Mouse (Mus musculus) forebrain, postnatal 0 days (tissue): ENCODE data around the gene Hcls1. TPM values are rescaled to one million over a fixed set of nuclear protein-coding genes. Genes with fewer than 3 reads are reported as not detected.
A peak's percentile ranks its signal among the peaks of the same experiment; 100 is the strongest.

Source experiments
- ATAC-seq: fragments of 200-750 bp; cut with Nextera tagmentation; 2 replicates; pipeline ENCODE4 v1.8.0; 2017; ENCODE audit warnings: mild to moderate bottlenecking, moderate library complexity
- DNase-seq: peaks from one replicate; pipeline ENCODE4 v3.0.0-alpha.2; 2015
- H3K27ac ChIP-seq: fragments of 300-500 bp; sonication (generic); 2 replicates; pipeline ENCODE4 v1.5.1; 2014; ENCODE audit warnings: low read depth, mild to moderate bottlenecking, antibody characterized with exemption, low read length, moderate library complexity, mixed read lengths
- H3K27me3 ChIP-seq: fragments of 300-500 bp; sonication (generic); 2 replicates; pipeline ENCODE4 v1.6.1; 2014; ENCODE audit warnings: mild to moderate bottlenecking, low read length, mixed read lengths; ENCODE audit not compliant: insufficient read depth
- H3K36me3 ChIP-seq: fragments of 300-500 bp; sonication (generic); 2 replicates; pipeline ENCODE4 v1.6.1; 2014; ENCODE audit warnings: mild to moderate bottlenecking, moderate library complexity; ENCODE audit not compliant: insufficient read depth
- H3K4me1 ChIP-seq: fragments of 300-500 bp; sonication (generic); 2 replicates; pipeline ENCODE4 v1.6.1; 2014; ENCODE audit warnings: antibody characterized with exemption; ENCODE audit not compliant: insufficient read depth
- H3K4me2 ChIP-seq: fragments of 300-500 bp; sonication (generic); 2 replicates; pipeline ENCODE4 v1.6.1; 2014; ENCODE audit warnings: low read depth, mild to moderate bottlenecking, moderate library complexity
- H3K4me3 ChIP-seq: fragments of 300-500 bp; sonication (generic); 2 replicates; pipeline ENCODE4 v1.5.1; 2014; ENCODE audit warnings: low read depth, low read length, mixed read lengths
- H3K9ac ChIP-seq: fragments of 300-500 bp; sonication (generic); 2 replicates; pipeline ENCODE4 v1.6.1; 2014; ENCODE audit warnings: mild to moderate bottlenecking
- H3K9me3 ChIP-seq: fragments of 300-500 bp; sonication (generic); 2 replicates; pipeline ENCODE4 v1.6.1; 2016; ENCODE audit warnings: low read length
- CTCF ChIP-seq: sonication (generic); IDR thresholded peaks from 2 replicates; pipeline ENCODE4 v1.5.1; 2016; ENCODE audit warnings: antibody characterized with exemption, control low read depth, low read depth
- WGBS: fragments of 180-500 bp; shearing (Covaris S2); extraction: QIAGEN DNeasy Blood & Tissue Kit; methylation state at CpG from one replicate; pipeline ENCODE4 v1.1.7; 2014; 5-methylcytosine and 5-hydroxymethylcytosine counted together
- polyA plus RNA-seq: library from polyadenylated mRNA; unstranded; fragments of >200 nt; fragmentation: Nextera tagmentation; extraction: Ambion mirVana; gene quantifications from 2 replicates; pipeline ENCODE4 v1.2.1, GENCODE M21; 2015
- total RNA-seq: library from RNA; depleted of rRNA; stranded (reverse); fragments of >200 nt; gene quantifications from 2 replicates; pipeline ENCODE4 v1.2.3, GENCODE M21; 2014

The Hcls1 gene
- total and polyA plus RNA-seq, 2 experiments from 2014 or later: 1.8 to 2.3 TPM

GRCm38 (mm10) chr16:36989999-36990625 lies 55.3 kb downstream of the Hcls1 start, which contains the start of gene Fbxo40:
Gene Fbxo40 (minus strand): TSS chr16:36990467.
- H3K27me3 ChIP-seq: no peaks in the 10 kb centered on the region
- no peaks in the 10 kb centered on the region for H3K36me3 ChIP-seq
- no peak within 1 kb of the TSS for H3K27ac ChIP-seq
- H3K4me2 ChIP-seq: no peak within 1 kb of the TSS
- ATAC-seq (no peak), DNase-seq (no peak)
- 86% methylated on average over 18 of the region's 18 CpGs for WGBS
- H3K4me1 ChIP-seq: no peaks in the 10 kb centered on the region
- TF ChIP-seq CTCF: no peak
- no peak within 1 kb of the TSS for H3K9ac ChIP-seq
- H3K9me3 ChIP-seq: no peaks in the 10 kb centered on the region
- H3K4me3 ChIP-seq: no peak within 1 kb of the TSS

- H3K9me3 ChIP-seq: no peaks in the 10 kb centered on the region
- 83% methylated on average over 6 of the region's 6 CpGs for WGBS
- H3K27ac ChIP-seq: no peak overlapping the region
- H3K9ac ChIP-seq: no peak overlapping the region
- no peaks in the 10 kb centered on the region for H3K4me1 ChIP-seq
- no peak for DNase-seq
- H3K4me2 ChIP-seq: no peak overlapping the region
- TF ChIP-seq CTCF: no peak
- H3K36me3 ChIP-seq: no peaks in the 10 kb centered on the region
- no peak for ATAC-seq
- no peak overlapping the region for H3K4me3 ChIP-seq
- H3K27me3 ChIP-seq: no peaks in the 10 kb centered on the region
Observed at GRCm38 (mm10) chr16:36997650-36998049, 62.9 kb downstream of the Hcls1 start.

GRCm38 (mm10) chr16:36999366-36999972 lies 64.7 kb downstream of the Hcls1 start:
- WGBS: 86% methylated on average over 9 of the region's 9 CpGs
- H3K9ac ChIP-seq: no peak overlapping the region
- H3K4me3 ChIP-seq: no peak overlapping the region
- no peak for TF ChIP-seq CTCF
- no peak overlapping the region for H3K27ac ChIP-seq
- no peaks in the 10 kb centered on the region for H3K27me3 ChIP-seq
- H3K4me1 ChIP-seq: no peaks in the 10 kb centered on the region
- no peaks in the 10 kb centered on the region for H3K36me3 ChIP-seq
- ATAC-seq: no peak
- DNase-seq: no peak
- no peaks in the 10 kb centered on the region for H3K9me3 ChIP-seq
- no peak overlapping the region for H3K4me2 ChIP-seq

GRCm38 (mm10) chr16:37009262-37009661 lies 74.5 kb downstream of the Hcls1 start:
- WGBS: 76% methylated on average over 6 of the region's 6 CpGs
- Histone ChIP-seq H3K36me3 (no peaks in the 10 kb centered on the region), H3K4me1 (peaks cover 6% of the 10 kb centered on the region; the same call in 1 of the 2 replicates), H3K9ac (no peak overlapping the region), H3K4me2 (no peak overlapping the region), H3K27ac (no peak overlapping the region), H3K27me3 (no peaks in the 10 kb centered on the region), H3K4me3 (no peak overlapping the region), H3K9me3 (no peaks in the 10 kb centered on the region)
- DNase-seq: no peak
- TF ChIP-seq CTCF: no peak
- no peak for ATAC-seq

- DNase-seq (peak; percentile 83), ATAC-seq (peak; percentile 56)
- WGBS: 49% methylated on average over 4 of the region's 4 CpGs
- no peak overlapping the region for H3K4me2 ChIP-seq
- H3K27me3 ChIP-seq: no peaks in the 10 kb centered on the region
- H3K27ac ChIP-seq: no peak overlapping the region
- TF ChIP-seq CTCF: peak; percentile 74
- H3K9ac ChIP-seq: no peak overlapping the region
- H3K9me3 ChIP-seq: no peaks in the 10 kb centered on the region
- peaks cover 6% of the 10 kb centered on the region; the same call in 1 of the 2 replicates for H3K4me1 ChIP-seq
- no peak overlapping the region for H3K4me3 ChIP-seq
- H3K36me3 ChIP-seq: no peaks in the 10 kb centered on the region
Observed at GRCm38 (mm10) chr16:37010370-37010769, 75.6 kb downstream of the Hcls1 start.

DNA sequence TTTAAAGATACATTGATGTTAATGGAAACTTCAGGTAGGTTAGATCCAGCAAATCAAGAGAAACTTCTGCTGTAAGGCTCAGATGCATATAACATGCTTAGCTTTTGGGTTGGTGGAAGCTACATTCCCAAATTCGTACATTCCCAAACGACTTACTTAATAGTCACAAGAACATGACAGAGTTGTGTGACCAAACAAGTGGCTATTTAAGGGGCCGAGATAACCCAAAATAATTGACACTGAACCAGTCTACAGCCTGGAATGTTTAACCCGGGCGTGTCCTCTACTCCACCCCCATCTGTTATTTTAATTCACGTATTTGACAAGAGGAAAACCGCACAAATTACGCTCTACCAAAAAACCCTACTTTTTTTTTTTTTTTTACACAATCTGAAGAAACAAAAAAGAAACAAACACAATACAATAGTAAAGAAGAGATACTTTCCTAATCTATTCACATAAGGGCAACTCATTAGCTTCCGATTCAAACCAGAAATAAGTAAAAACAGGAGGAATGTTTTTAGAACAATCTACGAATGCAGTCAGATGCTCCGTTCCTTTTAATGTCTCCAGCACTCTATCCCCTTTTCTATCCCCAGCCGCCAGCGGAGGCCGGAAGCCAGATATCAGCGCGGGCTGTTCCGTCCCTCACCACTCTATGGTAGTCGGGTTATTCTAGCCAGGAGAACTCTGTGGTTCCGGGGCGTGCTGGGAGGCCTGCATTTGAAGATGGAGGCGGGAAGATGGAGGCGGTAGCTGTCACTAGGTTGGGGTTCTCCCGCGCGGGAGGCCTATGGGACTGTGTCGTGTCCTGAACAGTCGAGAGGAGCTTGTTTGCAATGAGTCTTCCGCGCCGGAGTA lies 76.5 kb downstream of the Hcls1 start, which contains the start of gene Polq:
Gene Polq, plus strand, starts transcription at position 726 of the 861 bp plus-strand sequence.
- Histone ChIP-seq H3K36me3 (no peaks in the 10 kb centered on the region), H3K4me2 (peak within 1 kb of the TSS; percentile 97), H3K4me1 (peaks cover 6% of the 10 kb centered on the region; the same call in 1 of the 2 replicates), H3K9ac (peak within 1 kb of the TSS; percentile 47), H3K27me3 (no peaks in the 10 kb centered on the region), H3K4me3 (peak within 1 kb of the TSS; percentile 59), H3K9me3 (no peaks in the 10 kb centered on the region), H3K27ac (no peak within 1 kb of the TSS)
- ATAC-seq (peak; percentile 100), DNase-seq (peak; percentile 96)
- TF ChIP-seq CTCF: peak; percentile 5; the same call in 1 of the 2 replicates
- 4% methylated on average over 30 of the region's 30 CpGs for WGBS

DNA sequence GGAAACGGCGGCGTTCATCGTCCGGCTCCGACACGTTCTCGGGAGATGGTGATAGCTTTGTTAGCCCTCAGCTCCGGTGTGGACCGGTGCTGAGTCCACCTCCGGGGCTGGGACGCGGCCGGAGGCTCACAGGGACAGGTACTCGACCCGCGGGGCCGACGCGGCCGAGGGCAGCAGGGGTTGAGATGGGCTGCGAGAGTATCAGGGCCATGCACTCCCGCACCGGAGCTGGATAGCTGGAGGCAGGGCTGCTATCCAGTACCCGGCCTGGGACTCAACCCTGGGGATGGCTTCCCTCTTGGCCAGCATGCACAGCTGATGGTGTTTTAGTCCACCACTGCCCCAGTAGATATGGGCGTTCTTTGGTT lies 77.1 kb downstream of the Hcls1 start:
- ATAC-seq: peak; percentile 18
- no peak for TF ChIP-seq CTCF
- Histone ChIP-seq H3K27ac (no peak overlapping the region), H3K27me3 (no peaks in the 10 kb centered on the region), H3K9me3 (no peaks in the 10 kb centered on the region), H3K4me2 (peak overlapping the region; percentile 97), H3K4me3 (peak overlapping the region; percentile 59), H3K36me3 (no peaks in the 10 kb centered on the region), H3K4me1 (peaks cover 6% of the 10 kb centered on the region; the same call in 1 of the 2 replicates), H3K9ac (peak overlapping the region; percentile 47)
- WGBS: 2% methylated on average over 26 of the region's 26 CpGs
- no peak for DNase-seq
